Comparison of ENCODE assay signal across 32 mouse cellular contexts in genomic region chr7:99294198-99294780, GRCm38 (mm10). TPM values are rescaled to one million over a fixed set of nuclear protein-coding genes. Genes with fewer than 3 reads are reported as not detected.
DNase-seq lines count a peak whose midpoint lies in the region; ATAC-seq and TF ChIP-seq lines count a peak whose summit lies in the region.
"Had no signal": no experiment of that assay in that cellular context is flagged by ENCODE, and none has a peak within 500 bp of the region (broad histone marks: within the 10 kb centered on the region; RNA-seq: fewer than 3 reads in every experiment).

No protein-coding gene starts in this region.

- H3K9ac ChIP-seq in lung, postnatal 0 days (replicated peaks; ENCODE audit: low read depth): no peak overlapping the region
- H3K9ac ChIP-seq in ES-E14 (ENCODE audit: insufficient read depth, low read depth, low read length, poor library complexity, severe bottlenecking): no peak overlapping the region
- no peak overlapping the region for H3K9ac ChIP-seq in neural tube, embryonic 14.5 days (replicated peaks; ENCODE audit: low read depth, low read length)
- H3K9ac ChIP-seq: embryonic facial prominence, embryonic 12.5 days; forebrain, postnatal 0 days; hindbrain, embryonic 13.5 days; limb, embryonic 13.5 days; midbrain, embryonic 13.5 days; neural tube, embryonic 12.5 days; stomach, embryonic 15.5 days had no signal

- 69% methylated on average over 2 of the region's 2 CpGs for WGBS in lung, postnatal 0 days
- 75% methylated on average over 2 of the region's 2 CpGs for WGBS in lung, adult 2 months
- WGBS in neural tube, embryonic 14.5 days: 80% methylated on average over 2 of the region's 2 CpGs

- in situ Hi-C loops in ES-E14 (cut with MboI; ENCODE audit: low sequenced_read_pairs in 2 of 2, unreplicated experiment in 2 of 2): no loop called here

- TF ChIP-seq CTCF in lung, postnatal 0 days (IDR thresholded peaks at IDR 0.05): no peak
- TF ChIP-seq CTCF in lung, adult 2 months (IDR thresholded peaks at IDR 0.05; ENCODE audit: insufficient read depth, low read length): no peak

- no peaks in the 10 kb centered on the region for H3K9me3 ChIP-seq in lung, postnatal 0 days (ENCODE audit: low read length)
- H3K9me3 ChIP-seq in ES-E14 (ENCODE audit: control insufficient read depth, insufficient read depth, low read depth, low read length): no peaks in the 10 kb centered on the region
- H3K9me3 ChIP-seq in neural tube, embryonic 14.5 days (ENCODE audit: control insufficient read depth, low read length): no peaks in the 10 kb centered on the region
- H3K9me3 ChIP-seq: G1E; hindbrain, embryonic 13.5 days; midbrain, embryonic 13.5 days; stomach, embryonic 15.5 days had no signal

- H3K4me3 ChIP-seq in lung, postnatal 0 days (ENCODE audit: low read depth, low read length): no peak overlapping the region
- H3K4me3 ChIP-seq in lung, adult 2 months (replicated peaks; ENCODE audit: extremely low read depth, low read depth, low read length): no peak overlapping the region
- no peak overlapping the region for H3K4me3 ChIP-seq in ES-E14 (ENCODE audit: insufficient read depth in 1 of 2, low read depth in 1 of 2, low read length in 2 of 2, poor library complexity in 1 of 2, severe bottlenecking in 1 of 2)
- no peak overlapping the region for H3K4me3 ChIP-seq in neural tube, embryonic 14.5 days (ENCODE audit: low read depth, low read length)
- H3K4me3 ChIP-seq: embryonic facial prominence, embryonic 12.5 days; forebrain, embryonic 10.5 days; hindbrain, embryonic 13.5 days; limb, embryonic 13.5 days; midbrain, embryonic 13.5 days; neural tube, embryonic 12.5 days; stomach, embryonic 15.5 days had no signal

- H3K4me2 ChIP-seq in lung, postnatal 0 days (replicated peaks; ENCODE audit: low read depth, low read length): no peak overlapping the region
- no peak overlapping the region for H3K4me2 ChIP-seq in neural tube, embryonic 14.5 days (ENCODE audit: low read depth, low read length)
- H3K4me2 ChIP-seq: embryonic facial prominence, embryonic 12.5 days; heart, embryonic 11.5 days; hindbrain, embryonic 13.5 days; limb, embryonic 13.5 days; liver, embryonic 11.5 days; midbrain, embryonic 13.5 days; neural tube, embryonic 12.5 days; stomach, embryonic 15.5 days had no signal

- no peak overlapping the region for H3K27ac ChIP-seq in lung, postnatal 0 days (ENCODE audit: low read length)
- H3K27ac ChIP-seq in ES-E14 (ENCODE audit: insufficient read depth, low read depth, low read length, poor library complexity, severe bottlenecking): no peak overlapping the region
- peak overlapping the region; percentile 36; the same call in 1 of the 2 replicates for H3K27ac ChIP-seq in neural tube, embryonic 14.5 days (ENCODE audit: low read depth, low read length)
- H3K27ac ChIP-seq: embryonic facial prominence, embryonic 12.5 days; forebrain, embryonic 10.5 days; limb, embryonic 13.5 days; macrophage; neural tube, embryonic 12.5 days; stomach, embryonic 15.5 days had no signal

- peak; percentile 36 for DNase-seq in lung, postnatal 0 days (ENCODE audit: low spot score)
- DNase-seq in lung, adult 2 months: no peak
- DNase-seq in ES-E14 (ENCODE audit: low read depth, low spot score) (peak; percentile 13), ZHBTc4 (ENCODE audit: low read depth, low spot score) (peak; percentile 73)
- DNase-seq in thymus, postnatal 25 days: no peak
- no peak for DNase-seq in ovary, adult 18-20 months (ENCODE audit: low spot score)
- DNase-seq: B cell, adult 2 months; cerebellum, adult 11-12 months; cerebellum, adult 9-11 months; embryo, embryonic 11 days; kidney, adult 11 months; kidney, postnatal 14 days had no signal

- peaks cover 5% of the 10 kb centered on the region; the same call in 1 of the 2 replicates for H3K4me1 ChIP-seq in lung, postnatal 0 days (ENCODE audit: insufficient read depth, low read depth, low read length)
- H3K4me1 ChIP-seq in lung, adult 2 months (ENCODE audit: control insufficient read depth, insufficient read depth, low read length): peaks cover 7% of the 10 kb centered on the region
- no peaks in the 10 kb centered on the region for H3K4me1 ChIP-seq in ES-E14 (ENCODE audit: control insufficient read depth in 2 of 2, insufficient read depth in 2 of 2, low read length in 2 of 2, poor library complexity in 1 of 2)
- H3K4me1 ChIP-seq in neural tube, embryonic 14.5 days (ENCODE audit: control insufficient read depth, insufficient read depth, low read length): peaks cover 7% of the 10 kb centered on the region; the same call in 1 of the 2 replicates

- TF ChIP-seq EP300 in lung, postnatal 0 days (IDR thresholded peaks at IDR 0.05): no peak

- no peaks in the 10 kb centered on the region for H3K36me3 ChIP-seq in lung, postnatal 0 days (ENCODE audit: insufficient read depth, low read length)
- no peaks in the 10 kb centered on the region for H3K36me3 ChIP-seq in ES-E14 (ENCODE audit: control insufficient read depth, insufficient read depth, low read length, poor library complexity, severe bottlenecking)
- peaks cover 6% of the 10 kb centered on the region; the same call in 1 of the 2 replicates for H3K36me3 ChIP-seq in neural tube, embryonic 14.5 days (ENCODE audit: control insufficient read depth, insufficient read depth, low read length)
- H3K36me3 ChIP-seq: embryonic facial prominence, embryonic 12.5 days; G1E; limb, embryonic 13.5 days; stomach, embryonic 15.5 days had no signal

- no peak for TF ChIP-seq POLR2A in lung, adult 2 months (IDR thresholded peaks at IDR 0.05; ENCODE audit: borderline replicate concordance, extremely low read depth, low read depth, low read length)

- peak; percentile 57 for ATAC-seq in lung, postnatal 0 days
- 0 out of 2 replicates have a peak, but pooled peaks have one; percentile 41 for ATAC-seq in neural tube, embryonic 14.5 days (ENCODE audit: low read depth)
- ATAC-seq: inflammation-experienced regulatory T-cells, adult 6 months; midbrain, embryonic 13.5 days had no signal

- no peaks in the 10 kb centered on the region for H3K27me3 ChIP-seq in lung, postnatal 0 days (replicated peaks; ENCODE audit: insufficient read depth, low read length)
- H3K27me3 ChIP-seq in neural tube, embryonic 14.5 days (ENCODE audit: control insufficient read depth, insufficient read depth, low read length): no peaks in the 10 kb centered on the region
- H3K27me3 ChIP-seq: embryonic facial prominence, embryonic 12.5 days; hindbrain, embryonic 13.5 days; limb, embryonic 13.5 days; midbrain, embryonic 13.5 days; neural tube, embryonic 12.5 days; stomach, embryonic 15.5 days had no signal

TF ChIP-seq in ES-E14, 5 proteins besides CTCF, POLR2A, EP300 and RAD21:
- no peak for TF ChIP-seq HCFC1 (IDR thresholded peaks at IDR 0.05; ENCODE audit: borderline replicate concordance, insufficient read depth, low read length)
- TF ChIP-seq MAFK (IDR thresholded peaks at IDR 0.05; ENCODE audit: insufficient read depth, low read depth, low read length): no peak
- TF ChIP-seq CHD2 (IDR thresholded peaks at IDR 0.05; ENCODE audit: low read depth, low read length): no peak
- no peak for TF ChIP-seq ZNF384 (IDR thresholded peaks at IDR 0.05; ENCODE audit: low read depth, low read length)
- no peak for TF ChIP-seq ZC3H11A (IDR thresholded peaks at IDR 0.05; ENCODE audit: borderline replicate concordance, low read depth, low read length)

RNA-seq across cellular contexts. Expression of gene Map6, which starts 27.0 kb away (rescaled TPM):
- polyA plus RNA-seq in lung, postnatal 0 days (2015; fragmentation: Nextera tagmentation; extraction: Ambion mirVana): 29.6 and 35.9 TPM in 2 replicates
- polyA plus RNA-seq in lung, adult 2 months (2012; rRNA removed): 24.2 and 25.4 TPM in 2 replicates
- total RNA-seq in ES-E14 (2012; rRNA removed): 6.7 and 13.5 TPM in 2 replicates
- 118 and 140 TPM in 2 replicates for polyA plus RNA-seq in neural tube, embryonic 14.5 days (2014; fragmentation: Nextera tagmentation; extraction: Ambion mirVana)
- total RNA-seq: megakaryocyte-erythroid progenitor cell, adult 5-6 weeks had no signal
- polyA plus RNA-seq: G1E had no signal

RNA-seq across cellular contexts. Expression of gene Mogat2, which starts 55.9 kb away (rescaled TPM):
- 0.27 and 0.55 TPM in 2 replicates for polyA plus RNA-seq in lung, postnatal 0 days (2015; fragmentation: Nextera tagmentation; extraction: Ambion mirVana)
- 1.1 and 3.1 TPM in 2 replicates for polyA plus RNA-seq in lung, adult 2 months (2012; rRNA removed)
- 9.1 and 22.9 TPM in 2 replicates for total RNA-seq in ES-E14 (2012; rRNA removed)
- polyA plus RNA-seq in neural tube, embryonic 14.5 days (2014; fragmentation: Nextera tagmentation; extraction: Ambion mirVana): 0.92 and 2.2 TPM in 2 replicates
- total RNA-seq: G1E; gastrocnemius, postnatal 25 days; heart, postnatal 4 days; layer of hippocampus, postnatal 10 days; left cerebral cortex, adult 18-20 months; left cerebral cortex, postnatal 36 days; megakaryocyte-erythroid progenitor cell, adult 5-6 weeks had no signal
- polyA plus RNA-seq: inflammation-experienced regulatory T-cells, adult 6 months had no signal

RNA-seq across cellular contexts. Expression of gene Serpinh1, which starts 58.8 kb away (rescaled TPM):
- 579 and 666 TPM in 2 replicates for polyA plus RNA-seq in lung, postnatal 0 days (2015; fragmentation: Nextera tagmentation; extraction: Ambion mirVana)
- polyA plus RNA-seq in lung, adult 2 months (2012; rRNA removed): 364 and 388 TPM in 2 replicates
- total RNA-seq in ES-E14 (2012; rRNA removed): 337 and 500 TPM in 2 replicates
- polyA plus RNA-seq in neural tube, embryonic 14.5 days (2014; fragmentation: Nextera tagmentation; extraction: Ambion mirVana): 38.7 and 139 TPM in 2 replicates
- total RNA-seq: megakaryocyte-erythroid progenitor cell, adult 5-6 weeks had no signal
- polyA plus RNA-seq: G1E; inflammation-experienced regulatory T-cells, adult 6 months had no signal

Comparison
In these comparisons a context has a peak if more than half of its experiments do, and no peak if none do; other contexts are left out.
1. DNase-seq: peak in lung, postnatal 0 days (single experiment), ES-E14 (single experiment) and ZHBTc4 (single experiment); none in lung, adult 2 months (single experiment), thymus, postnatal 25 days (single experiment) and ovary, adult 18-20 months (single experiment).